Mouse (Mus musculus) kidney, adult 11 months (tissue): ENCODE measurements at regions not wholly inside any gene's neighbourhood (a gene's known extent, or its start where the extent isn't known, plus 50 kb on each side); places are given as distances from the start of the nearest gene placed in this dataset.

Source experiments
- DNase-seq: peaks from one replicate; pipeline ENCODE4 v3.0.0; 2022

DNA sequence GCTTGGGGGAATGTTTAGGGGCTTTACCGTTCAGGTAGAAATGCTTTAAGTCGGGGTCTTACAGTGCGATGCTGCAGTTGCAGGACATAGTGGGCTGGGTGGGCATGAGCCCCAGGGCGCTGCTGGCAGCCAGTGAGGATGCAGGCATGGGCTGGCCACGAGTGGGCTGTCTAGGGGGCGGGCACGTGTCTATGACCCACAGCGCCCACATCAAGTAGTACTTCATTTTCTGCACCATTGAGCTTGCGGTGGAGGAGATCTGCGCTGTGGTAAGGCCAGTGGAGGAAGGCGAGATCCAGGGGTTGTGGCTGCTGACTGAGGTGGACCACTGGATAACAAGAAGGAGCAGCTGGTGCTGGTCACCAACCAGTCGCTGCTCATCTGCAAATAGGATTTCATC is 52.4 kb upstream of the Olfr291 start:
- no peak for DNase-seq

DNA sequence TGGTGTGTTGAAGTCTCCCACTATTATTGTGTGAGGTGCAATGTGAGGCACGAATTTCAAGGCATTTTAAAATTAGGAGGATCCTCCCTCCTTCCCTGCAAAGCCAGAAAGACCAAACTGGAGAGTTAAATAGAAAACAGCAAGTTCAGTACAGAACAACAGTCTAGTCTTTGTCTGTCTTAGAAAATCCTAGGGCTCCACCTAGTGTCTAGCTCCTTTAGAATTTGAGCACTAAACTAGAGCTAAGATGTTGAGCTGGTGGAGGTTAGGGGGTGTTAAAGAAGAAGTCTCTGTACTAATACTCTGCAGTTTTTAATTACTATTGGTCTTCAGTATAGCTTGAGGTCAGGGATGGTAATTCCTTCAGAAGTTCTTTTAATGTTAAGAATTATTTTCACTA is 58.7 kb upstream of the Olfr291 start:
- DNase-seq = no peak

DNA sequence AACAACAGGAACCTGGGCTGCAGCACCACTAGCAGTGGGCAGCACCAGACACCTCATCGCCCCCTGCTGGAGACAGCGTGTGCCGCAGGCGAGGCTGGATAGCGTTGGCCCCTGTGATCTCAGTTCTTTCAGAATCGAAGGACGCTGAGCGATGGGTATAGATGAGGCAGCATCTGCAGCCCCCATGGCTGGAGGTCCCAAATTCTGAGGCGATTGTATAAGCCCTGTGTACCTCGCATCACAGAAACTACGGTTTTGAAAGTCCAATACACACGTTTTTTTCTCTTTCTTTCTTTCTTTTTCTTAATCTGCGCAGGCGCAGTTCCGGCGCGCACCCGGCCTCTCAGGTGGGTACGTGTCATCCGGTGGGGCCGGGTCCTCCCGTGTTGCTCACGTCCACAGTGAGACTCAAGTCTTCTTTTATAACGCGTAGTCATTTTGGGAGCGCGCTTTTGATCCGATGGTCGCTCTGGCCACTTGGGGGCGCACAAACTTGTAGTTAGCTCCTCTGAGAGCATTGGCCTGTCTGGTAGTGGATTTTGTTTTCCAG is 74.0 kb upstream of the Olfr291 start:
- DNase-seq = peak; percentile 88

DNA sequence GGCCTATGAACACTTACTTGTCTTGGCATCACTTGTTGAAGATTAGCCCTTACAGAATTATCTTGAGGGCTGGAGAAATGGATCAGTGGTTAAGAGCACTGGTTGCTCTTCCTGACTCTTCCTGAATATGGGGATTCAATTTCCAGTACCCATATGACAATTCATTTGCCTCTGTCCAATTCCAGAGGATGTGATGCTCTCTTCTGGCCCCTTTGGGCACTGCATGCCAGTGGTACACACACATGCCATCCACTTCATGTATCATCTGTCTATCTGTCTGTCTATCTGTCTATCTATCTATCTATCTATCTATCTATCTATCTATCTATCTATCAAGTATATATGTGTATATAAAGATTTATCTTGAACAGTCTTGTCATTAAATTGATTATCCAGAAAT is 75.7 kb upstream of the Olfr291 start:
- no peak for DNase-seq

DNA sequence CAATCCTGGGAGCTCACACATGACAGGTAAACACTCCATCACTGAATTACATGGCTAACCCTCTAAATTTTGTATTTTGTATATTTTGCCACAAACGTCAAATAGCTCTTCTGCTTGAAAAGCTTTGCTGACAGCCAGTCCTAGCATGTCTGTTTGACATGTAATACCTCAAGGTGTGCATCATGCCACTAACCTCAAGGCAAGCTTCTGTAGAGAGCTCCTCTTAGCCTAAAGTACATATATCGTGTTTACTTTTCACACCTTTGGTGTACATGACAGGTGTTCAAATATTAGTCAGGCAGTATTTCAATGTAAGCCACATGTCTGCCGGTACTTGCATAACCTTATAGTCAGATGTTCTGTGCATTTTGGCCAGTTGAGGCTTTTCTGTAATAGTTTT is 66.5 kb upstream of the Zfand6 start:
- no peak for DNase-seq

DNA sequence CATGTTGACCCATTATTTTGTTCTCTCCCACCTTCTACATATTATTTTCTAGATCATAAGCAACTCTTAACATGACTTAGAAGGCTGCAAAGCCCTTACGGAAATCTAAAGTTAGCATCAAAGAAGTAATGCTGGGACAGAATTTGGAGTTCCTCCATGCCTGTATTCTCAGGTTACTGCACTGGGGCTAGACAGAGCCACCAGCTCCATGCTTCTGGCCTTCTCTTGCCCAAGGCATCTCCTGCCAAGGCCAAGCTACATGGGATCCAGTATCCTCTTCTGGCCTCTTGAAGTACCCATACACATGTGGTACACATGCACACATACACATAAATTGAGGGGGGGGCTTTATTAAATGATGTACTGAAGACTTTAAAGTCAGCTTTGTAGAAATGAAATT is 63.6 kb upstream of the Zfand6 start:
- DNase-seq = no peak

DNA sequence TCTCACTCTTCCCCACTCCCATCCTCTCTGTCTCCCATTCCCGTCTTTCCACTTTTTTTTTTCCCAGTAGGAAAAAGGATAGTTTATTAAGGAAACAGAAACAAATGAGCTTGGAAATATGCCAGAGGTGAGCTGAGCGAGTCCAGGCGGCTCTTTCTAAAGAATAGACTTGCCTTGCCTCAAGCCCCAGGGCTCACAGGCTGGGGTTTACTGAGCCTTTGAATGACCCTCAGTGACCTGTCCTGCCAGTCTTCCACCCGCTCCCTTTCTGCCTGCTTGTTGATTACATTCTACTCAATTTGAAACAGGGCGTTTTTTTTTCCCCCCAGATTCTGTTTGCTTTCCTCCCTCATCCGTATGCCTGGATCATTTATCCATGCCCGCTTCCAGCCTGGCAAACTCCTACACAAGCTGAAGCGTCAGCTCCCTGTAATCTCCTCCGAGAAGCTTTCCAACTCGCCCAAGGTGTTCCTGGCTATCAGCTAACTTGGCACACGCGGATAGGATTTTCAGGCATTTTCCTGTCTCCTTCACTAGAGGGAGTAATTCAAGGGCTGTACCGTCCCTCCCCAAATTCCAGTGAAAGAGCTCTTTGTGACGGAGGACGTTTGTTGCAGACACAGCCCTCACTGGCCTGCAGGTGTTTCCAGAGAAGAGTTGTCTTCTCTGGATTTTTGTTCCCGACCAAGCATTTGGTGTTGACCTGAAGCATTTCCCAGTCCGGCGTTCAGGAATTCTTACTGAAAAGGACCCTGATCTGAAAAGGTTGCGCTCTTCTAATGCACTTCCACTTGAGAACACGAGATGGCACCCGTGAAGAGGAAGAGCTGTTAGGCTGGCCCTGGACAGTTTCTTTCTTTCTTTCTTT is 59.9 kb upstream of the Zfand6 start:
- peak; percentile 53 for DNase-seq

DNA sequence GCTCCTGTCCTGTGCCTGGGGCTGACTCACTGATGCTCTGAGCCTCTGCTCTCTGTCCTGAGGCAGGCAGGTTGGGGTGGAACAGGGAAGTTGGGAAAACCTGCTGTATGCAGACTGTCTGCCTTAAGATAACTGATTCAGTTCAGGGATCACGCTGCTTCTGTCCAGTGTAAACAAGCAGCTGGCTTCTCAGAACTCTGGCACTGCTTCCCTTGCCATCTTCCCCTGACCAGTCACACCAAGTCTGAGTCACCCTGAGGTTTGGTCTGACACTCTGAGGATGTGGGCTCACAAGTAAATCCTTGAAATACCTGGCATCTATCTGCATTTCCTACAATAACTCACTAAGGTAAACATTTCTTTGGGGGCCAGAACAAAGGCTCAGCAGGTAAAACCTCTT is 58.1 kb upstream of the Zfand6 start:
- no peak for DNase-seq

DNA sequence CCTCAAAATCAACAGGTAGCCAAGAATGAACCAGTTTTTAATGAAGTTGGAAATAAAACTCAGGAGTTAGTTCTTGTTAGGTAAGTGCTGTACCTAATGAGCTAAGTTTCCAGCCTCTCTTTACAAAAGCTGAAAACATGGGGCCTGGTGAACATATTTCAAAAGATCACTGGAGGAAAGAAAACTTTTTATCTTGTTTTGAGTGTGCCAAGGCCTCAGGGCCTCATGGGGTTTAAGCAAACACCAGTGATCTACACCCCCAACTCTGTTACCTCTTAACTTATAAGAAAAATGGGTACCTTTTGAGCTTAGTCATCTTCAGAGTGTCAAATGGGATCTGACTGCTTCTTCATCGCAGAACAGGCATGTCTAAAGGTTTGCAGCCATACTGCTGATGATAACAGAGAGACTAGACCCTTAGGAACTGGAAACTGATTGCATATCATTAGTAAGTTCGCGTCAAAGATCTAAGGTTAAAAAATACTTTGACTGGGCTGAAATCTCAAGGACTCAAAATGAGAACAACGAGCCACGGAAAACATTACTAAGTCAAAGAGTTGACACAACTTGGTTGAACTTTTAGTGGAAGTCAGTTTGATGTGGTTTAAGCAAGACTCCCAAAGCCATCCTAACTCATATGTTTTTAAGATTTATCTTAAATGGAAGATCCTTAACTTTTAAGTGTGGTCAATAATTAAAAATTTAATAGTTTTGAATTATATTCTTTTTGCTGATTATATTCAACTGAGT is 54.7 kb upstream of the Zfand6 start:
- DNase-seq = no peak

DNA sequence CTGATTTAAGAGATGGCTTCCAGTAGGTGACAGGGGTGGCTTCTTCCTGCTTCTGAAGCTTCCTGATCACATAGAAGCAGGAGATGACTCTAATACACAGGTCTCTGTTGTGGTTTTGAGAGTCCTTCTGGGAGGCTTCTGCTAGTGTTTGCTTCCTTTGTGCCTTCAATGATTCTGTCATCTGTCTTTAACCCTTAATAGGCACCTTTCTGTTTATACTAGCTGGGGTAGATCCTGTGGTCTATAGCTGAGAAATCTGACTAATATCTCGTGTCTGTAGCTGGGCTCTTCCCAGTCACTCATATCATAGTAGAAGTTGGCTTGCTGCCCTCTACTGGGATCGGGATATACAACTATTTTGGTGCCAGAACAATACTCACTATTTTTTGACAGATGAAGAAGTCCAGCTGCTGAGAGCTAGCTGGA is 50.2 kb upstream of the Zfand6 start:
- DNase-seq = peak; percentile 10
